In the genomic region with DNA sequence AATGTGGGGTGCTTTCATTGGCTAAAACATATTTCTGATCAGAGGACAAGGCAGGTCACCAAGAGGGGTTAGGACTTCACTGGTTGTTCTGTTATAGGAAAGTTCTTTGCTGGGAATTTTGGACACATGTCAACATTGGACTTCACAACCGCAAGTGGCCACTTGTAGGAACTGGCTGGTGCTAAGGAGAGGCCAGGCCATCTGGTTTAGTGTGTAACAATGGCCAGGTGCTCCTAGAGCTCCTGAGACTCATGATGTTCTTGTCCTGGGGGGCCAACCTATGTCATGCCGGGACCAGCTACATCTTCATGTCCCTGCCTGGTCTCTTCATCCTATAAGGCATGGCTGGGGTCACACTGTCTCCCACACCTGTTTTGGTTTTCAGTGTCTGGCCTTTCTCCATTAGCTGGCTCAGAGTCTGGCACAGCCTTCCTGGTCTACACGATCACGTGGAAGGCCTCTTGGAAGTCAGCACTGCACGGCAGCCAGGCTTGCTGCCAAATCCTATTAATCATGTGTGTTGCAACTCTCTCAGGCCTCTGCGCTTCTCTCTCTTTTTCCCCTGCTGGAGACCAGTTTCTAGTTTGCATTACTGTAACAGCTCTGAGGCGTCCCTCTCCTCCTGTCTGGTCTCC, we compare ENCODE assay signal across 9 mouse cellular contexts. TPM values are rescaled to one million over a fixed set of nuclear protein-coding genes. Genes with fewer than 3 reads are reported as not detected.
DNase-seq lines count a peak whose midpoint lies in the region; ATAC-seq lines count a peak whose summit lies in the region.
"Had no signal": no experiment of that assay in that cellular context is flagged by ENCODE, and none has a peak within 500 bp of the region (broad histone marks: within the 10 kb centered on the region; RNA-seq: fewer than 3 reads in every experiment).

No protein-coding gene starts in this region.

- H3K36me3 ChIP-seq in forebrain, embryonic 16.5 days (ENCODE audit: control insufficient read depth, insufficient read depth): peaks cover 2% of the 10 kb centered on the region; the same call in 1 of the 2 replicates

- H3K4me3 ChIP-seq in forebrain, embryonic 16.5 days (replicated peaks; ENCODE audit: low read length): no peak overlapping the region
- H3K4me3 ChIP-seq: megakaryocyte, embryonic 14.5 days had no signal

- WGBS in forebrain, embryonic 16.5 days: 33% methylated on average over 7 of the region's 7 CpGs

- H3K27ac ChIP-seq in forebrain, embryonic 16.5 days (ENCODE audit: low read length): no peak overlapping the region

- H3K4me1 ChIP-seq in forebrain, embryonic 16.5 days (replicated peaks; ENCODE audit: control insufficient read depth, insufficient read depth, low read length): peaks cover 31% of the 10 kb centered on the region
- H3K4me1 ChIP-seq: megakaryocyte, embryonic 14.5 days had no signal

- H3K9me3 ChIP-seq in forebrain, embryonic 16.5 days (ENCODE audit: control insufficient read depth, low read length): no peaks in the 10 kb centered on the region
- H3K9me3 ChIP-seq: megakaryocyte, embryonic 14.5 days had no signal

- H3K9ac ChIP-seq in forebrain, embryonic 16.5 days (replicated peaks; ENCODE audit: low read depth, low read length): no peak overlapping the region

- ATAC-seq in forebrain, embryonic 16.5 days: peak; percentile 84
- ATAC-seq in hematopoietic stem cell, adult 5-6 weeks (replicated peaks in 1 of 2; ENCODE audit: insufficient read depth in 1 of 2, low FRiP score in 2 of 2, low TSS enrichment in 1 of 2, low read depth in 1 of 2, poor library complexity in 2 of 2, severe bottlenecking in 2 of 2): peak; percentile 78 to 87
- no peak for ATAC-seq in erythroid progenitor cell, adult 5-6 weeks (replicated peaks; ENCODE audit: low FRiP score, poor library complexity, severe bottlenecking)

- peak; percentile 98 for DNase-seq in 3T3-L1 (ENCODE audit: low read depth, low spot score)
- peak; percentile 95 for DNase-seq in brain, adult 2 months (ENCODE audit: low read depth, low spot score)
- DNase-seq in layer of hippocampus, adult 8-10 months (ENCODE audit: low spot score in 2 of 2): peak; percentile 81
- DNase-seq in lung, postnatal 25 days (ENCODE audit: low spot score): peak; percentile 89
- peak; percentile 49 to 59 for DNase-seq in right cerebral cortex, postnatal 36 days (ENCODE audit: low spot score in 2 of 2)

- H3K27me3 ChIP-seq in forebrain, embryonic 16.5 days (replicated peaks; ENCODE audit: control insufficient read depth, insufficient read depth, low read length): no peaks in the 10 kb centered on the region
- H3K27me3 ChIP-seq: megakaryocyte, embryonic 14.5 days had no signal

- H3K4me2 ChIP-seq in forebrain, embryonic 16.5 days (ENCODE audit: low read length): no peak overlapping the region

RNA-seq across cellular contexts. Expression of a gene that starts 55.9 kb away (rescaled TPM):
- polyA plus RNA-seq in forebrain, embryonic 16.5 days (2015; fragmentation: Nextera tagmentation; extraction: Ambion mirVana): 10.2 and 14.9 TPM in 2 replicates
- total RNA-seq in hematopoietic stem cell, adult 5-6 weeks (2017): 0.05 and 0.25 TPM in 2 replicates
- total RNA-seq in layer of hippocampus, adult 8-10 months (2022): 10 to 100 TPM; 79.1 to 98.9 (median 90.3) TPM
- not detected in 2 replicates for total RNA-seq in erythroid progenitor cell, adult 5-6 weeks (2015; ENCODE audit: low replicate concordance)
- total RNA-seq in erythroid progenitor cell, adult 5-6 weeks (2017; ENCODE audit: low replicate concordance): not detected in 2 replicates

Comparison
In these comparisons a context has a peak if more than half of its experiments do, and no peak if none do; other contexts are left out.
1. RNA of a gene that starts 55.9 kb away (total RNA-seq): 79.1 to 98.9 TPM in layer of hippocampus, adult 8-10 months; 0.05 to 0.25 TPM in hematopoietic stem cell, adult 5-6 weeks and not detected in erythroid progenitor cell, adult 5-6 weeks; every median in the first group is over 10 times any median in the second.
2. Peak in every context shown above with its lines, with median percentiles within 50 percentile points of each other: DNase-seq.